Mouse (Mus musculus): ENCODE measurements around the gene Fam84a.

Gene Fam84a

DNA sequence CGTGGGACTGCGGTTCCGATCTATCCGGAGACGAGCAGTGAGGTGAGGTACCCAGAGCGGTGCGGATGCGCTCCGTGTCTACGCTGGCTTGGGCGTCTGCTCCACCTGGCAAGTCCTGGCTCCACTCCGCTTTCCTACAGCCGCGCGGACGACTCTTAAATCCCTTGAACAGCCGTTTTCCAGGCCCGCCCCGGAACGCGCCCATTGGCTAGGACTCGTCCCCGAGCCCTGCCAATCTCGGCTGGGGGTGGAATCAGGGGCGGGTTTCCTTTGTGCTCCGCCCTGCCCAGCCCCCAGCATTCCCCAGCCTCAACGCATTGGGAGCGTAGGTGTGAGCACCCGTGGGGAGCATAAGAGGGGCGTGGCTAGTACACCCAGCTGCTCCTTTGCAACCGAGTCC lies at the start of gene Fam84a:
Gene Fam84a (minus strand): TSS at position 134 of the 400 bp plus-strand sequence.
- DNase-seq = peak; percentile 95

- DNase-seq = no peak
These were observed 43.6 kb upstream of the Fam84a start for GRCm38 (mm10) chr12:14195479-14195878.

DNA sequence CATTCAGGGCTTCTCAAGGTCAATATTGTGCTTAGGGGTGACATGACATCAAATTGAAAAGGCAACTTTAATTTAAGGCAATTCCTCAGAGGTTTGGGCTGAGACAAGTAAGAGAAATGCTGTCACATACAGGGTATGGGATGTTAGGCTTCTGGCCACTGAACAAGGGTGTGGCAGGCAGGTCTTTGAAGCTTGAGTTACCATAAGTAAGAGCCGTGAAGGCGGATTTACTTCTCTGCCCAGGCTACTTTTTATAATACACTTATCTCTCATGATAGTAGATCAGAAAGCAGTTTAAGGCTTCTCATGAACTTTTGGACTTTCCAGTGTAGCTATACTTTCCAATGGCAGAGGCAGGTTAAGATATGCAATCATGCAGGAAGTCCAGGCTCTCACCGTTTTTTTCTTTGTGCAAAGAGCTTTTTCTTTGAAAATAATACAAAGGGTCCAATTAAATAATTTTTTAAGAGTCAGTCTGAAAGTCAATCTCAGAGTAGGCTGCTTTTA lies 34.9 kb upstream of the Fam84a start:
- DNase-seq = no peak

GRCm38 (mm10) chr12:14165713-14166112 lies 13.9 kb upstream of the Fam84a start:
- no peak for DNase-seq

- no peak for DNase-seq
These were observed 13.1 kb upstream of the Fam84a start for GRCm38 (mm10) chr12:14164936-14165335.

DNA sequence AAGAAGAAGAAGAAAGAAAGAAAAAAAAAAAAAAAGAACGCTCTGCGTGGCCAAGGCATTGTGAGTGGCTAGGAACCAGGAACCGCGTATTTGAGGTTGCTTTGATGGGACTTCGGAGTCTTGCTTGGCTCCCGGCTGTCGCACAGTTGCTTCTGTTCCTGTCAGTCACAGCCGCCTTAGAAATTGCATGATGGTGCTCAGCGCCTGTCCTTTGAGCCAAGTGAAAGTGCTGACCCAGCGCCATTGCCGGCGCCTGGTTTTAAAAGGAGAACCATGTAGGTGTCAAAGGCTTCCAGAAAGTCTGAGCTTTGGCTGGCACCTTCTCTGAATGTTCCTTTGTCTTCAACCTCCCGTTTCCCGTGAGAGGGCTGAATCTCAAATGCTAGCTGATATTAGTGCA lies 572 bp upstream of the Fam84a start:
- no peak for DNase-seq

DNA sequence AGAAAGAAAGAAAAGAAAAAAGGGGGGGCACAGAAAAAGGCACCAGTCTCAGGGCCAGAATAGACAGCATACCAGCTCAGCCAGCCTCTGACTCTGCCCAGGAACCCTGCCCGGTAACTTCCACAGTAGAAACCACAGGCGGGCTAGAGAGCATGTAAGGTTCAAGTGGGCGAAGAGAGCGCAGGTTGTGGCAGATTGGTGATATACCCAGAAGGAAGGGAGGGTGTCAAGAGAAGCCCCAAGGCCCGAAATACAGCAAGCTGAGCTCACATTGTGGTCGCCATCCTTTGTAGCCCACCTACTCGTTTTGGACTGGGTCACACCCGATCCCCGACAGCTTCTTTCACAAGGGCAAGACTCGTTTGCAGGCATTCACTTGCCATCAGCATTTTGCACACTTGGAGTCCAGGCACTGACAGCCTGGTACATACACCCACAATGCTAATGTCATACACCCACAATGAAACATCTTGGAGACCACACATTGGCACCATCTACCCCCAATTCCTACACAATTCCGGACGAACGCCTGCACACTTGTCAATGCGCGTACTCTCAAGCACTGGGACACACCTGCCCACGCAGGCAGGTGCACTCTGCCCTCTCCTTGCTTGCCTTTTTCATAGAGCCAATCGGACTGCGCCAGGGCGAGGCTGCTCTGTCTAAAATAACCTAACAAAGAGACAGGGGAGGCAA lies 770 bp downstream of the Fam84a start:
- peak; percentile 37 for DNase-seq

DNA sequence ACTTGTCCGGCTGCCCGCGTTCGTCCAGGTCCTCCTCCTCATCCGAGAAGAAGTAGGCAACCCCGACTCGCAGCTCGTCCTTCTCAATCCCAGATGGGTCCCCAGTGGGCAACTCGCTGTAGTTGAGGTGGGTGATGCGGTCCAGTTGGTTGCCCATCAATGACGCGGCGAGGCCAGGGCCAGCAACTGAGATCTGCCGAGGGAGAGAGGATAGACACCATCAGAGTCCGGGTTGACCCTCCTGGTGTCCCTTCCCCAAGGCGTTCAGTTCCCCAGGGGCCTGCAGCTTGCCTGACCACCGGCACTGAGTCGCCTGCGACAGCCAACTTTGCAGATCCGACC lies 1.3 kb downstream of the Fam84a start:
- peak; percentile 44 for DNase-seq

DNA sequence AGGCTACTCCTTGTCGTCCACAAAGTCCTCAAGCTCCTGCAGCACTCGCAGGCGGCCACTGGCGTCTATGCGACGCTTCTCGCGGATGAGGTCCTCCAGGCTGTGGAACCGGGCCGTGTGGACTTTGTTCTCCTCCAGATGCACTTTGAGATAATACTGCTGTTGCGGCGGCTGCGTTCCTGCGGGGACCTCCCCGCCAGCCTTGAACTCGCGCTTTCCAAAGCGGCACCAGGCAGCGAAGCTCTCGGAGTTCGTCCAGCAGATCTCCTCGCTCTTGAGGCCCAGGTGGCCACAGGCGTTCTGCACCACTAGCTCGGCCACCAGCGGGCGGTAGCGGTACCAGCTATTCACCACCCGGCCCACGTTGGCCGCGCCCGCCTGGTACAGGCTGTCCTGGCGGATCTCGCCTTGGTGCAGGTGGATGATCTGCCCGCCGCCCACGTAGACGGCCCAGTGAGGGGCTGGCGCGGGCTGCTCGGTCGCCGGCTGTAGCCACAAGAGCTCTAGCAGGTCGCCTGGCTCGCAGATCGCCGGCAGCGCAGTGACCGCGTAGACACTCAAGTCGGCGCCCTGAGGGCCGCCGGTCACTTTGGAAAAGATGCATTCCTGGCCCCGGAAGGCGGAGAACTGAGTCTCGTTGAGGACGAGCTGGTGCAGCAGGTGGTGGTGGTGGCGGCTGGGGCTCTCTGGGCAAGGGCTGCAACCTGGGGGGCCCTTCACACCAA lies 1.8 kb downstream of the Fam84a start:
- peak; percentile 81 for DNase-seq

- peak; percentile 15 for DNase-seq
These were observed 2.6 kb downstream of the Fam84a start for GRCm38 (mm10) chr12:14149022-14149842.

DNA sequence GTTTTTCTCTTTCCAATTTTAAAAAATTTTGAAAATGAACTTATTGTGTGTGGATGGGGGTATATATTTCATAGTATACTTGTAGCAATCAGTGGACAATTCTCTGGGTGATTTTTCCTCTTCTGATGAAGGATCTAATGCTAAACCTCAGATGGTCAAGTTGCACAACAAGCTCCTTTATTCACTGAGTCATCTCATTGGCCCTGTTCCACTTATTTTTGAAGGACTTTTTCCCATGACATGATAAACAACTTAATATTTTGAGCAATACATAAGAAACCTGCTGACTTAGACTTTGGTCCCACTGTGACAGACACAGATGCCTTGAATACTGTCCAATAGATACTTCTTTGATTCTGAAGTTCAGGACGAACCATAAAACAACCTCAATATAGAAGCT lies 14.8 kb downstream of the Fam84a start:
- DNase-seq = no peak

- DNase-seq = no peak
These were observed 37.1 kb downstream of the Fam84a start for GRCm38 (mm10) chr12:14114730-14115129.

GRCm38 (mm10) chr12:14096944-14097343 lies 54.9 kb downstream of the Fam84a start:
- DNase-seq = no peak

Data from retina, postnatal 1 day (tissue).